Mouse (Mus musculus) neural tube, embryonic 14.5 days (tissue): ENCODE measurements around the gene Mest. TPM values are rescaled to one million over a fixed set of nuclear protein-coding genes. Genes with fewer than 3 reads are reported as not detected.

ENCODE experiments used
- ATAC-seq: fragments of 200-750 bp; cut with Nextera tagmentation; 2 replicates; pipeline ENCODE4 v1.8.0; 2017; ENCODE audit warnings: low read depth, mild to moderate bottlenecking, moderate TSS enrichment, moderate library complexity
- H3K27ac ChIP-seq: fragments of 300-500 bp; sonication (generic); 2 replicates; pipeline ENCODE4 v1.5.1; 2014; ENCODE audit warnings: low read depth, mild to moderate bottlenecking, control low read depth, low read length, moderate library complexity, mixed read lengths
- H3K27me3 ChIP-seq: fragments of 300-500 bp; sonication (generic); 2 replicates; pipeline ENCODE4 v1.6.1; 2014; ENCODE audit warnings: low read length; ENCODE audit not compliant: control insufficient read depth, insufficient read depth
- H3K36me3 ChIP-seq: fragments of 300-500 bp; sonication (generic); 2 replicates; pipeline ENCODE4 v1.6.1; 2014; ENCODE audit warnings: low read length, mixed read lengths; ENCODE audit not compliant: control insufficient read depth, insufficient read depth
- H3K4me1 ChIP-seq: fragments of 300-500 bp; sonication (generic); 2 replicates; pipeline ENCODE4 v1.6.1; 2014; ENCODE audit warnings: low read length; ENCODE audit not compliant: control insufficient read depth, insufficient read depth
- H3K4me2 ChIP-seq: fragments of 300-500 bp; sonication (generic); 2 replicates; pipeline ENCODE4 v1.6.1; 2014; ENCODE audit warnings: mild to moderate bottlenecking, low read depth, low read length, control low read depth
- H3K4me3 ChIP-seq: fragments of 300-500 bp; sonication (generic); 2 replicates; pipeline ENCODE4 v1.5.1; 2014; ENCODE audit warnings: low read depth, low read length, control low read depth, mixed read lengths
- H3K9ac ChIP-seq: fragments of 300-500 bp; sonication (generic); replicated peaks from 2 replicates; pipeline ENCODE4 v1.6.1; 2014; ENCODE audit warnings: low read depth, mild to moderate bottlenecking, control low read depth, low read length, mixed read lengths
- H3K9me3 ChIP-seq: fragments of 300-500 bp; sonication (generic); 2 replicates; pipeline ENCODE4 v1.6.1; 2016; ENCODE audit warnings: low read length; ENCODE audit not compliant: control insufficient read depth
- WGBS: fragments of 180-500 bp; shearing (Covaris S2); extraction: QIAGEN DNeasy Blood & Tissue Kit; methylation state at CpG from one replicate; pipeline ENCODE4 v1.1.7; 2014; 5-methylcytosine and 5-hydroxymethylcytosine counted together
- polyA plus RNA-seq: library from polyadenylated mRNA; unstranded; fragments of >200 nt; fragmentation: Nextera tagmentation; extraction: Ambion mirVana; gene quantifications from 2 replicates; pipeline ENCODE4 v1.2.1, GENCODE M21; 2014

The Mest gene
- polyA plus RNA-seq, 1 experiment from 2014 or later = 353 TPM

DNA sequence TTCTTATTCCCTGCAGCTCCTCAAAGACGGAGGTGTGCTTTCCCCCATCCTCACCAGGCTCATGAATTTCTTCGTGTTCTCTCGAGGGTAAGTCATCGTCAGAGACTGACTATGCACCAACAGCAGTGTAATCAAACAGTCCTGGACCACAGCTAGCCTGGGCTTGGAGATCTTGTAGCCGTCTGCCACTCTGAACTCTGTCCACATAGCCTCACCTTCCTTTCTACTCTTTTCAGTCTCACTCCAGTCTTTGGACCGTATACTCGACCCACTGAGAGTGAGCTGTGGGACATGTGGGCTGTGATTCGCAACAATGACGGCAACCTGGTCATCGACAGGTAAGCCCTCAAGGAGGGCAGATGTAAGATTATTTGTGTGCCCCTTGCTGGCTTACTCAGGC, 21.5 kb downstream of the Mest start:
- Histone ChIP-seq H3K4me3 (no peak overlapping the region), H3K27me3 (no peaks in the 10 kb centered on the region), H3K4me1 (no peaks in the 10 kb centered on the region), H3K4me2 (no peak overlapping the region), H3K36me3 (peaks cover 47% of the 10 kb centered on the region), H3K9ac (no peak overlapping the region), H3K27ac (no peak overlapping the region), H3K9me3 (no peaks in the 10 kb centered on the region; the same call in 1 of the 2 replicates)
- 88% methylated on average over 10 of the region's 10 CpGs for WGBS
- no peak for ATAC-seq

DNA sequence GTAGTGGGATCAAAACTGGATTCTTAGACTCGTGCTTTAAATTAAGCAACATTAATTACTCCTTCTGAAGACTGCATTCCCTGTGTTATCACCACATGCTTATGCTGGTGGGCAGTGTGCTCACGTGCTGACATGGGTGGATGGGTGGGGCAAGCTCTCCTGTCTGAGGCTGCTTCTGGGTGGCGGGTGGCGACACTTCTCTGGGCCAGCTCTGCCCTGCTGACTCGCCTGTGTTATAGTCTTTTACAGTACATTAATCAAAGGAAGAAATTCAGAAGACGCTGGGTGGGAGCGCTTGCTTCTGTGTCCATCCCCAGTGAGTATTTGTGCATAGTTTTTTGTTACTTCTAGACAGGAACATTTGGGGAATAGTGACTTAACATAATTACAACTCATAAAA, 22.2 kb downstream of the Mest start:
- H3K9me3 ChIP-seq = no peaks in the 10 kb centered on the region

DNA sequence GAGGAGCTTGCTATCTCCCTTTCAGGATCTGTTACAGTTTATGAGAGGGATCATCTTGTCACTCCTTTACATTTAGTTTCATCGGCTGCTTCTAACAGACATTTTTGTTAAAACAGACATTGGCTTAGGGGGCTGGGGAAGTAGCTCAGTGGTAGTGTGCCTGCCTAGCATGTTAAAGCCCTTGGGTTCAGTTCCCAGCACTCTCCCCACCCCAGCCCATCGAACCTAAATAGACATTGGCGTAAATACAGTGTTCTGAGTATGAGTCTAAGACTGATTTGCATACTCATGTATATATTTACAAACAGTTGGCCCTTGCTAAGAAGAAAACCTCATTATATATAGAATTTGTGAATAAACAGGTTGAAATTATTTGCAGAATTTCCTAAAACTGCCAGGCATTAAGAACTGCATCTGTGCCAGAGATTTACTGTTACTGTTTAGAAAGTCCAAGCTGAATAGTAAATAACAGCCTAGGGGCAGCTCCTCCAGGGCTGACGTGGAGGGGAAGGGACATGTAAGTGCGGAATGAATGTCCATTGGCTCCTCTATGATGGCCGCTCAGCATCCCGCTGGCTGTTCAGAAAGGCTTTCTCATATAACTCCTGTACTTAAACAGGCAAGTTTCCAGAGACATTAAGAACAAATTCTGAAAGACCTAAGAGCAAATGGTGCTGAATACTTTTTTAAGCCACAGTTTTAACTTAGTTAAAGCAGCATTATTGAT, 24.4 kb downstream of the Mest start:
- 77% methylated on average over 7 of the region's 7 CpGs for WGBS
- Histone ChIP-seq H3K4me2 (no peak overlapping the region), H3K4me3 (no peak overlapping the region), H3K36me3 (peaks cover 52% of the 10 kb centered on the region), H3K27ac (no peak overlapping the region), H3K9me3 (no peaks in the 10 kb centered on the region), H3K27me3 (no peaks in the 10 kb centered on the region), H3K4me1 (no peaks in the 10 kb centered on the region), H3K9ac (no peak overlapping the region)
- no peak for ATAC-seq

More for the DNA sequence above, 22.2 kb downstream of the Mest start:
- no peaks in the 10 kb centered on the region for H3K27me3 ChIP-seq
- 75% methylated on average over 7 of the region's 7 CpGs for WGBS
- no peak overlapping the region for H3K4me3 ChIP-seq
- H3K27ac ChIP-seq = no peak overlapping the region
- peaks cover 51% of the 10 kb centered on the region for H3K36me3 ChIP-seq
- H3K9ac ChIP-seq = no peak overlapping the region
- ATAC-seq = no peak
- no peaks in the 10 kb centered on the region for H3K4me1 ChIP-seq
- H3K4me2 ChIP-seq = no peak overlapping the region

DNA sequence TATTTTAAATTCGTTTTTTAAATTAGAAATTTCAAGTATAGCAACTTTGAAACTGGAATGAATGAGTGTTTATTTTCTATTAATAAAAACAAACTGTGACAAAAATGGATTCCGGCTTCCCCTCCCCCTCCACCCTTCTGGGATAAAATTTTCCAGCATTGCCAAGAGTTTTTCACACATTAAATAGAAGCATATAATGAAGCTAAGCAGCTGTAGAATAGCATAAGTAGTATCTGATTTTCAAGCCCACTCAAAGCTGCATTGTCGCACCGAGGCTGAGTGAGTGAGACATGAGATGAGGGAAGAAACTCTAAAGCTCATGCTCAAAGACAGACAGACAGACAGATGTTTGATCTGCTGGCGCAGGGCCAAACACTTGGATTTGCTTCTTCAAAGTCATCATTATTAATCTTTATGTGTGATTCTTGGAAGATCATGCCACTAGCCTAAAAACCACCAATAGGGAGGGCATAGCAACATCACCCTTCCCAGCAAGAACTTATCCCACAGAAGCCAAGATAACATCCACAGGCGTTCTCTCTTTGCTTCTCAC, 25.1 kb downstream of the Mest start:
- Histone ChIP-seq H3K9ac (no peak overlapping the region), H3K27ac (no peak overlapping the region), H3K4me2 (no peak overlapping the region), H3K9me3 (no peaks in the 10 kb centered on the region), H3K4me1 (no peaks in the 10 kb centered on the region), H3K36me3 (peaks cover 46% of the 10 kb centered on the region), H3K27me3 (no peaks in the 10 kb centered on the region), H3K4me3 (no peak overlapping the region)
- 87% methylated on average over 6 of the region's 6 CpGs for WGBS
- no peak for ATAC-seq

DNA sequence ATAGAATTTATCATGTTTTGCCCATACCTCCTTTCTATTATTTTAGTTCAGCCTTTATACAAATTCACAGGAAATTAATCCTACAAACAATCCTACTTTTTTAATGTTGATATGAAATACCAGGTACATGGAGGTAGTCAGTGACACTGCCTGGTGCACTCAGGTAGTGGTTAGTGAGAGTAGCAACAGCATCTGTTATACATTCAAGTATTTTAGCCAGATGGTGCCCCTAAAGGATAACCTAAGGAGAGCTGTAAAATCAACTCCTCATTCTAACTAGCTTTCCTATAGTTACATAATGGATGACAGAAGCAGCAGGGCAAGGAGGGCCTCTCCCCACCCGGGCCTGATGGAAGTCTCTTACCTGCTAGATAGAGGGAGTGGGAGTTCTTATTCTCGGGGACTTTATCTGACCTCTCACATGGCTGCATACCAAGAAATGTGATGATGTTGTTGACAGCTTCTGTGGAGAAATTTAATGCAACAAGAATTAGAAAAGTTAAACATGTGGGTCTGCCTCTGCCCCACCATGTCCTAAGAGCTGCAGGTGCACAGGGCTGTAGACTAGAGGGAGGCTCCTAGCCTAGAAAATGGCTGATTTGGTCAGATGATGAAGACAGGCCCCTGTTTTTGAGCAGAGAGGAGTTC, 25.8 kb downstream of the Mest start:
- Histone ChIP-seq H3K27me3 (no peaks in the 10 kb centered on the region), H3K4me1 (no peaks in the 10 kb centered on the region), H3K4me2 (no peak overlapping the region), H3K36me3 (peaks cover 42% of the 10 kb centered on the region), H3K9ac (no peak overlapping the region), H3K4me3 (no peak overlapping the region), H3K9me3 (no peaks in the 10 kb centered on the region), H3K27ac (no peak overlapping the region)
- no peak for ATAC-seq
- 70% methylated on average over 2 of the region's 2 CpGs for WGBS

DNA sequence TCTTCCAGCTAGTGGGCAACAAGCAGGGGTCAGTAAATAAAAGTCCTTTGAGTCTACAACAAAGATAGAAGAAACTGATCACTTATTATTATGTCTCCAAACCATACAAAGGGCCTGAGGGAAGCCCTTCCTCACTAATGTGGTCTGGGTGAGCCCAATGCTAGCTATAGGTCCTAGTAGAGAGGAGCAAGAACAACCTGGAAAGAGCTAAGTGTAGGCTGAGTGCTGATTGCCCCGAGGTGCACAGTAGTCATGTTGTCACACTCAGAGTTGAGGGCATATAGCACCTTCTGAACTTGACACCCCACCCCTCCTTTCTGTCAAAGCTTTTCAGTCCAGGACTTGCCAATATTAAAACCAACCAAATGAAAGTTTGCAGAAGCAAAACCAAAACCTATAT, 26.5 kb downstream of the Mest start:
- Histone ChIP-seq H3K4me1 (no peaks in the 10 kb centered on the region), H3K27ac (no peak overlapping the region), H3K9me3 (no peaks in the 10 kb centered on the region), H3K36me3 (peaks cover 39% of the 10 kb centered on the region), H3K4me2 (no peak overlapping the region), H3K4me3 (no peak overlapping the region), H3K9ac (no peak overlapping the region), H3K27me3 (no peaks in the 10 kb centered on the region)
- ATAC-seq = no peak
- 88% methylated on average over 1 of the region's 1 CpGs for WGBS

DNA sequence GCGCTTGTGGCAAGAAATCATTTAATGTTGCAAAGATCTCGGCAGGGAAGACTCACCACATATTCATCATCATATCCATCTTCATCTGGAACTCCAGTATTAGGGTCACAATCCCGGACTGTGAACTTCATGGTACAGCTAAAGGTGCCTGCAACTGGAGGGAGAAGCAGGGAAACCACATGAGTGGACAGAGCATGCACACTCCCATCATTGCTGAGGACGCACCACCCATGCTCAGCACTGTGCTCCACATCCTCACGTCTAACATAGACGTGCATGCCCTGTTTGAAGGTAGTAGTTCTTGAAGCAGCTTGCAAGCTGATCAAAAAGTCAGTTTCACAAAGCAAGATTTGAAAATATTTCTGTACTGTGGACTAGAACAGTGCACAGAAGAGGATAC, 27.1 kb downstream of the Mest start:
- Histone ChIP-seq H3K4me1 (no peaks in the 10 kb centered on the region), H3K9me3 (no peaks in the 10 kb centered on the region), H3K27ac (no peak overlapping the region), H3K4me3 (no peak overlapping the region), H3K4me2 (no peak overlapping the region), H3K36me3 (peaks cover 38% of the 10 kb centered on the region), H3K27me3 (no peaks in the 10 kb centered on the region), H3K9ac (no peak overlapping the region)
- WGBS = 88% methylated on average over 6 of the region's 6 CpGs
- ATAC-seq = no peak

DNA sequence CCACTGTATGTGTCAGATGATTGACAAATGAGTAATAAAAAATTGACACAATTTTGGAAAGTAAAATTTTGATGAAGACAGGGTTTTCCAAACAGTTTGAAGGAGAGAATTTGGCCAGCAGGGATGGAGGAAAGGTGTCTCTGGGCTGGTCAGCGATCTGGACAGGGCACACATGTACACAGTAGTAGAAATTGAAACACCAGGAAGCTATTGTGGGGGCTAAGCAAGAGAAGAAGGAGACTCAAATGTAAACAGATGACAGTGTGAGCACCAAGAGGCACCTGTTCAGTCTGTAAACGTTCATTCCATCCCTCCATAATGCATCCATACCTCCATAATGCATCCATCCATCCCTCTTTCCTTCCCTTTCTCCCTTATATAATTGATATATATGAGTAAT, 27.9 kb downstream of the Mest start:
- Histone ChIP-seq H3K9ac (no peak overlapping the region), H3K4me3 (no peak overlapping the region), H3K4me2 (no peak overlapping the region), H3K9me3 (no peaks in the 10 kb centered on the region), H3K36me3 (peaks cover 35% of the 10 kb centered on the region), H3K27me3 (no peaks in the 10 kb centered on the region), H3K27ac (no peak overlapping the region), H3K4me1 (no peaks in the 10 kb centered on the region)
- 92% methylated on average over 2 of the region's 2 CpGs for WGBS
- ATAC-seq = no peak
